Mouse (Mus musculus) A20 (cell line): Measurements from ENCODE around the gene Hid1.
A peak's percentile ranks its signal among the peaks of the same experiment; 100 is the strongest.

Source experiments
- DNase-seq: peaks from one replicate; pipeline ENCODE4 v3.0.0-alpha.2; 2011; ENCODE audit warnings: low read depth, low spot score

Gene Hid1

GRCm38 (mm10) chr11:115336115-115336514, 31.4 kb downstream of the Hid1 start:
- no peak for DNase-seq

DNA sequence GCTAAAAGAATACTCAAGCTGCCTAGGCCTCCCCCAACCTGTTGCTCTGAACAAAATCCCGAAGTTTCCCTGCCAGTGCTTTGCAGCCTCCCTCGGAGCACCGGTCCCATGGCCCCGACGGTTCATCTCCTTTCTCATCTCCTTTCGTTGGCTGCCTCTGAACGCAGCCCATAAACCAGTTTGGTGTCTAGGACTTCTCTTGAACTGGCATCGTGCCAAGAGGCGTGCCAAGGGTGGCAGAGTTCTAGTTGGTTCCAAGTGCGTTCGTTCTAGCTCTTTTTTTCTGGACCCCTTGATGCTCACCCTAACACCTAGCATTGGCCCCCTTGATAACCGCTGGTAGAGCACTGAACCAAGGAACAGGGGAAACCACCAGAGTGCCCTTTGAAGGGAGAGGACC, 32.3 kb downstream of the Hid1 start:
- DNase-seq = no peak

DNA sequence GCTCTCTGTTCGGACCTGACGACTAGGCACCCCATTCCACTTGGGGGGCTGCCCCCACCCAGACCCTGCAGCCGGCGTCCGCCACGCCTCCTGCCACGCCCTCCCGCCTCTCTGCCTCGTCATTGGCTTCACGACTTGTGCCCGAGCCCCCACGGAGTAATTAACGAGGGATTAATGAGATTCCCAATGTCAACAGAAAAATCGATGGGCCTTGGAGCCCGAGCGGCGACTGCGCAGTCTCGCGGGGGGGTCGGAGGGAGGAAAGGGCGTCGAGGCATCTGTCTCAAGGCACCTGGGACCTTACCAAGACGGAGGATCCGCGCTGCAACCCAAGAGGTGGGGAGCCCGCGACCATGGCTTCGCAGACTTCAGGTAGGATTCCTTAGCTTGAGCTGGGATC, 33.0 kb downstream of the Hid1 start, which contains the start of gene Otop3:
Otop3 (plus strand) TSS at position 201 of the 400 bp plus-strand sequence.
- DNase-seq = no peak

GRCm38 (mm10) chr11:115329339-115329738, 38.2 kb downstream of the Hid1 start:
- DNase-seq = peak; percentile 49

DNA sequence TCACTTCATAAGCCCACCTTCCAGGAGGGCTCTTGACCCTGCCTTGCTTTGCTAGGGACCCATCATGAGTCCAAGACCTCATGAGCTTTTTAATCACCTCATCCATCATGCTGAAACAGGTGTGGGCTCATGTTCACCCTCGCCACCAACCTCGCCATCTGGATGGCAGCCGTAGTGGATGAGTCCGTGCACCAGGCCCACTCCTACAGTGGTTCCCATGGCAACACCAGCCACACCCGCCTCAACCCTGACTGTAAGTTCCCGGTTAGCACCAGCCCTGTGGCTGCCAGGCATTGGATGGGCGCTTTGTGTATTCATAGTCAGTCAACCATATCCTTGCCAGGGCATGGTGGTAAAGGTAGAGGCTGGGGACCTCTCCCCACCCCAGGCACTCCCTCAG, 40.8 kb downstream of the Hid1 start:
- DNase-seq = no peak

- DNase-seq = no peak
Measured at GRCm38 (mm10) chr11:115323354-115323753, 44.2 kb downstream of the Hid1 start.

- DNase-seq = peak; percentile 61
Measured at GRCm38 (mm10) chr11:115321906-115322693, 45.5 kb downstream of the Hid1 start, which contains the start of gene Ush1g. Gene Ush1g (minus strand): TSS chr11:115322041.

- no peak for DNase-seq
Measured at GRCm38 (mm10) chr11:115319704-115320383, 47.7 kb downstream of the Hid1 start.

GRCm38 (mm10) chr11:115318245-115319027, 49.1 kb downstream of the Hid1 start:
- DNase-seq = no peak

GRCm38 (mm10) chr11:115317204-115317603, 50.4 kb downstream of the Hid1 start:
- no peak for DNase-seq

- DNase-seq = peak; percentile 40
Measured at GRCm38 (mm10) chr11:115314249-115314648, 53.3 kb downstream of the Hid1 start.

DNA sequence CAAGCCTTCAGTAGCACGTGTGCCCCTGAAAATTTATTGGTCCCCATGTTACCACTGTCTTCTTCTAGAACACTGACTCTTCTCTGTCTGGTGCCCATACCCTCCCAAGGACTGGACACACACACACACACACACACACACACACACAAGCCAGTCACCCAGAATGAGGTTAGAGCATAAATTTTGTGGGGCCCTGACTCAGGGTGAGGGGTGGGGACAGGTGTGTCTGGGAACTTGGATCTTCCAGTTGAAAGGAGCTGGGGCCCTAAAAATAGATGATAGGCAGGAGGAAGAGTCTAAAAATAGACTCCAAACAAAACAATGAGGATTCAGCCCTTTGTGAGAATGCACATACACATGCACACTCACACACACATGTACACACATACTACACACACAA, 58.8 kb downstream of the Hid1 start:
- no peak for DNase-seq

DNA sequence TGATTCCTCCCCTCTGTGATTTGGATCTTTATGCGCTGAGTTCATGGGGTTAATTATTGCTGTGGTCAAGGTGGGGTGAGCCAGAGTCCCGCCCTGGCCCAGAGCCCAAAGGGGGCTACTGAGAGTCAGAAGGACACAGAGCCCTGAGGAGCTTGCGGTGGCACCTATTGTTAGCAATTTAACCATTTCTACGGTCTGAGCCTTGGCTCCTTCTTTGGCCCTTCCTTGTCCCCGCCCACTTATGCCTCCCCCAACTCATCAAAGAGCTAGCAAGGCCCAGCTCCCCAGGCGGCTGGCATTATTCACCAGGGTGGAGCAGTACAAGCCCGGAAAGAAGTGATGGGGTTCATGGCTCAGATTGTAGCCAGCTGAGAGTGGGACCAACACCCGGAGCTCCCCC, 60.7 kb downstream of the Hid1 start, which contains the start of gene Otop2:
Otop2 (plus strand) TSS at position 301 of the 400 bp plus-strand sequence.
- DNase-seq = no peak

GRCm38 (mm10) chr11:115303167-115303566, 64.4 kb downstream of the Hid1 start:
- DNase-seq = no peak

DNA sequence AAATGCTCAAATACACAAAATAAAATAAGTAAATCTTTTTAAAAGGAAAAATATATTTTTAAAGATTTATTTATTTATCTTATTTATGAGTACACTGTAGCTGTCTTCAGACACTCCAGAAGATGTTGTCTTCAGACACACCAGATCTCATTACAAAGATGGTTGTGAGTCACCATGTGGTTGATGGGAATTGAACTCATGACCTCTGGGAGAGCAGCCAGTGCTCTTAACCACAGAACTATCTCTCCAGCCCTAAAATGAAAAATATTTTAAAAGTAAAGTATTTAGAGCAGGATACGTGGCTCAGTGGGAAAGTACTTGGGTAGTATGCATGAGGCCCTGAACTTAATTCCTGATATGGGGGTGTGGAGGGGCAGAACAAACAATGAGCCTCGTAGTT, 66.2 kb downstream of the Hid1 start:
- DNase-seq = no peak

- peak; percentile 24 for DNase-seq
Measured at GRCm38 (mm10) chr11:115300745-115301144, 66.8 kb downstream of the Hid1 start.

DNA sequence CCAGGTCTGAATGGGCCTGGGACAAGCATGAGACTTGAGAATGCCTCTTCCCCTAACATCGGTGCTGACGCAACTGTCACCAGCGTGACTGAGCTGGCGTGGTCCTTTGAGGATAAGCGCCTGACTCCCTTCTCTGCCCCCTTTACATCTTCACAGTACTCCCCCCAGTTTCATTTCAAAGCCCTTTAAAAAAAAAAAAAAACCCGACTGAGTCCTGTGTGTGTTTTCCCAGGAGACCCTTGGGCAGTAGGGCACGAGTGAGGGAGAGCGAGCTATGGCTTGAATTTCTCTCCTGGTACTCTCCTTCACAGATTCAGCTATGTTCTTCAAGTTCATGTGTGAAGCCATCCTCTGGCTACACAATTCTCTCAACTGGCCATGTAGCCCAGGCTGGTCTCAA, 69.4 kb downstream of the Hid1 start:
- no peak for DNase-seq
